Mouse (Mus musculus) liver, embryonic 12.5 days (tissue): Measurements from ENCODE around the gene Lgals3bp. TPM values are rescaled to one million over a fixed set of nuclear protein-coding genes. Genes with fewer than 3 reads are reported as not detected.

Experiments
- ATAC-seq: fragments of 200-750 bp; cut with Nextera tagmentation; 2 replicates; pipeline ENCODE4 v1.8.0; 2017; ENCODE audit warnings: moderate number of reproducible peaks, mild to moderate bottlenecking, moderate library complexity
- H3K27ac ChIP-seq: fragments of 300-500 bp; sonication (generic); 2 replicates; pipeline ENCODE4 v1.5.1; 2016; ENCODE audit warnings: mild to moderate bottlenecking
- H3K27me3 ChIP-seq: fragments of 300-500 bp; sonication (generic); replicated peaks from 2 replicates; pipeline ENCODE4 v1.6.1; 2016; ENCODE audit warnings: mild to moderate bottlenecking, moderate library complexity
- H3K36me3 ChIP-seq: fragments of 300-500 bp; sonication (generic); 2 replicates; pipeline ENCODE4 v1.6.1; 2016; ENCODE audit warnings: mild to moderate bottlenecking, moderate library complexity
- H3K4me1 ChIP-seq: fragments of 300-500 bp; sonication (generic); 2 replicates; pipeline ENCODE4 v1.6.1; 2016
- H3K4me2 ChIP-seq: fragments of 300-500 bp; sonication (generic); 2 replicates; pipeline ENCODE4 v1.6.1; 2016; ENCODE audit warnings: mild to moderate bottlenecking, moderate library complexity
- H3K4me3 ChIP-seq: fragments of 300-500 bp; sonication (generic); 2 replicates; pipeline ENCODE4 v1.5.1; 2016; ENCODE audit warnings: mild to moderate bottlenecking, moderate library complexity
- H3K9ac ChIP-seq: fragments of 300-500 bp; sonication (generic); 2 replicates; pipeline ENCODE4 v1.6.1; 2016; ENCODE audit warnings: mild to moderate bottlenecking, moderate library complexity
- H3K9me3 ChIP-seq: fragments of 300-500 bp; sonication (generic); replicated peaks from 2 replicates; pipeline ENCODE4 v1.6.1; 2016; ENCODE audit warnings: mild to moderate bottlenecking, moderate library complexity
- WGBS: fragments of 180-500 bp; shearing (Covaris S2); methylation state at CpG from one replicate; pipeline ENCODE4 v1.1.7; 2016; ENCODE audit not compliant: insufficient replicate concordance; 5-methylcytosine and 5-hydroxymethylcytosine counted together
- polyA plus RNA-seq: library from polyadenylated mRNA; unstranded; fragments of >200 nt; fragmentation: Nextera tagmentation; extraction: Ambion mirVana; gene quantifications from 2 replicates; pipeline ENCODE4 v1.2.1, GENCODE M21; 2016

Gene Lgals3bp
- 22.7 TPM in 2 replicates for polyA plus RNA-seq

DNA sequence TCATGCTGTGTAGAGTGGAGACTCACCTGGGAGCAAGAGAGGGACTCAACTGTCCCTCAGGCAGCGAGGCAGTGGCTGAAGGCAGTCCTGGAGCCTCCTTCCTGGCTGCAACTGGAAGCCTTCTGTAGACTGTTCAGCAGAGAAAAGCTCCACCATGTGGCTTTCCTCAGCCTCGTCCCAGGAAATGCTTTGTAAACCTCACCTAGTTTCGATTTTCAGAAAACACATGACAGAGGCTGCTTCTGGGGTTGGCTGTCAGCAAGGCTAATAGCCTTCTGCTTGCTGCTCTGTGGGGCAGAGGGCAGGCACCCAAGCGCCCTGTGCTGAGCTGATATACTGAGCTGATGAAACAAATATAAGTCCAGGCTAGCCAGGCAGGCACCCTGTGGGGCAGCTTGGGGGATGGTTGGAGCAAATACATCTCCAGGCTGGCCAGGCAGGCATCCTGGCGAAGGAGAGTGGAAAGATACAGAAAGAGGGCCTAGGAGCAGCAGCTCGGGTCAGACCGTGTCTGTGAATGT, at the start of gene Lgals3bp:
Gene Lgals3bp (minus strand): TSS at position 333 of the 521 bp plus-strand sequence.
- Histone ChIP-seq H3K27ac (peak within 1 kb of the TSS; percentile 74), H3K4me1 (peaks cover 34% of the 10 kb centered on the region), H3K4me3 (peak within 1 kb of the TSS; percentile 16; the same call in 1 of the 2 replicates), H3K36me3 (peaks cover 23% of the 10 kb centered on the region), H3K9ac (0 out of 2 replicates have a peak within 1 kb of the TSS, but pooled peaks have one; percentile 6), H3K27me3 (no peaks in the 10 kb centered on the region), H3K9me3 (no peaks in the 10 kb centered on the region), H3K4me2 (peak within 1 kb of the TSS; percentile 48)
- peak; percentile 53 for ATAC-seq
- 37% methylated on average over 7 of the region's 7 CpGs for WGBS

GRCm38 (mm10) chr11:118451211-118451610, 49.3 kb upstream of the Lgals3bp start:
- WGBS: 68% methylated on average over 6 of the region's 6 CpGs
- Histone ChIP-seq H3K36me3 (no peaks in the 10 kb centered on the region), H3K27me3 (peaks cover 9% of the 10 kb centered on the region; the same call in 1 of the 2 replicates), H3K4me3 (no peak overlapping the region), H3K9me3 (no peaks in the 10 kb centered on the region), H3K4me1 (no peaks in the 10 kb centered on the region), H3K9ac (no peak overlapping the region), H3K4me2 (no peak overlapping the region), H3K27ac (no peak overlapping the region)
- no peak for ATAC-seq

- Histone ChIP-seq H3K36me3 (no peaks in the 10 kb centered on the region), H3K9ac (no peak overlapping the region), H3K4me1 (no peaks in the 10 kb centered on the region), H3K27ac (no peak overlapping the region), H3K4me3 (no peak overlapping the region), H3K27me3 (peaks cover 17% of the 10 kb centered on the region), H3K9me3 (no peaks in the 10 kb centered on the region), H3K4me2 (no peak overlapping the region)
- WGBS: 78% methylated on average over 8 of the region's 8 CpGs
- no peak for ATAC-seq
These were observed 46.5 kb upstream of the Lgals3bp start for GRCm38 (mm10) chr11:118448385-118448784.

DNA sequence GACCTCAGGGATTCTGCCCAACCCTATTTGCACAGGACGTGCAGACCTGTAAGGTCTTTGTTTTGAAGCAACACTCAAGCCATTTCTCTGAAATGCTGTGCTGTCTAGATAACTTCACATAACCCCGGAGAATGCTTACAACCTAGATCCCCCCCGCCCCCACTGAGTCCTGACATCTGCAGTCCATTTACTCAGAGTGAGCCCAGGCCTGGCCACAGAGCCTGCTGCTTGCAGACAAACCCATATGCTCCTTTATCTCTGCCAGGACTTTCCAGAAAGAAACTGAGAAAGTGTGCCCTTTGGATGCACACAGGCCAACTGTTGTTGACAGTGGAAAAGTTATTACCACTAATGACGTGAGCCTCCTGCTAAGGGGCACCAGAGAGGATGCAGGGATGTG, 45.5 kb upstream of the Lgals3bp start:
- Histone ChIP-seq H3K9ac (no peak overlapping the region), H3K4me1 (0 out of 2 replicates have a peak, but pooled peaks cover 4% of the 10 kb centered on the region), H3K27ac (no peak overlapping the region), H3K4me2 (no peak overlapping the region), H3K36me3 (no peaks in the 10 kb centered on the region), H3K27me3 (peaks cover 18% of the 10 kb centered on the region), H3K4me3 (no peak overlapping the region), H3K9me3 (no peaks in the 10 kb centered on the region)
- ATAC-seq: no peak
- WGBS: 50% methylated on average over 4 of the region's 4 CpGs

- Histone ChIP-seq H3K36me3 (no peaks in the 10 kb centered on the region), H3K27ac (no peak overlapping the region), H3K4me2 (no peak overlapping the region), H3K27me3 (peaks cover 18% of the 10 kb centered on the region), H3K4me1 (0 out of 2 replicates have a peak, but pooled peaks cover 4% of the 10 kb centered on the region), H3K9me3 (no peaks in the 10 kb centered on the region), H3K4me3 (no peak overlapping the region), H3K9ac (no peak overlapping the region)
- 7% methylated on average over 3 of the region's 3 CpGs for WGBS
- peak; percentile 64; the same call in 1 of the 2 replicates for ATAC-seq
These were observed 44.0 kb upstream of the Lgals3bp start for GRCm38 (mm10) chr11:118445843-118446242.

DNA sequence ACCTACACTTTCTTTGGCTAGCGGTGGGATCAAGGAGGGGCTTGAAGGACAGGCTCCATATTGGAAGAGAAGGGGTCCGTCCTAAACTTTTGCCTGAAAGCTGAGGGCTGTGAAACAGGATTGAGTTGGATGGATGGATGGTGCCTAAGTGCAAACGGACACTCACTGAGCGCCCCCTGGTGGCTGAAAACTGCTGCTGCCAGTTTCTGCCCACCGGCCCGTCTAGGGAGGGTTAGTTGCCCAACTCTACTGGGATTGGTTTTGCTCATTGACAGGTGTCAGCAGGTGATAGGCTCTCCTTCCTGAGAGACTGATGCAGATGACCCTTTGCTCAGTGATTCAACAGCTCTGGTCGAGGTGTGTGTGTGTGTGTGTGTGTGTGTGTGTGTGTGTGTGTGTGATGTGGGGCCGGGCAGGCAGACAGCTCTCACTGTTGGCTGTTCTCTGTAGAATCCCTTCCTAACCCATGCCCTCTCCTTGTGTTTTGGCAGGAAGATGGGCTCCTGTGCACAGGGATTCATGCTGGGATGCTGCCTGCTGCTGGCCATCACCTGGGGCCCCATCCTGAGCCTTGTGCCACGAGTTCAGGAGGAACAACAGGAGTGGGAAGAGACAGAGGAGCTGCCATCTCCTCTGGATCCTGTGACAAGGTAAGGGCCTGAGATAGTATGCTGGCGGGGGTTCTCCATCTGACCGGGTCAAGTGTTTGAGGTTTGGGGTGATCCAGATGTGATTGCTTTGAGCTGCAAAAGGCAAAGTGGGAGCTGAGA, 41.5 kb upstream of the Lgals3bp start:
- H3K4me2 ChIP-seq: no peak overlapping the region
- WGBS: 26% methylated on average over 11 of the region's 11 CpGs
- peaks cover 18% of the 10 kb centered on the region for H3K27me3 ChIP-seq
- H3K4me3 ChIP-seq: no peak overlapping the region
- no peaks in the 10 kb centered on the region for H3K9me3 ChIP-seq
- peaks cover 12% of the 10 kb centered on the region; the same call in 1 of the 2 replicates for H3K4me1 ChIP-seq
- no peak overlapping the region for H3K9ac ChIP-seq
- H3K36me3 ChIP-seq: no peaks in the 10 kb centered on the region
- 0 out of 2 replicates have a peak, but pooled peaks have one; percentile 24 for ATAC-seq
- H3K27ac ChIP-seq: no peak overlapping the region

- Histone ChIP-seq H3K4me3 (no peak overlapping the region), H3K9ac (no peak overlapping the region), H3K4me2 (no peak overlapping the region), H3K27ac (no peak overlapping the region), H3K27me3 (peaks cover 18% of the 10 kb centered on the region), H3K4me1 (peaks cover 13% of the 10 kb centered on the region; the same call in 1 of the 2 replicates), H3K36me3 (no peaks in the 10 kb centered on the region), H3K9me3 (no peaks in the 10 kb centered on the region)
- WGBS: 68% methylated on average over 13 of the region's 13 CpGs
- no peak for ATAC-seq
These were observed 40.8 kb upstream of the Lgals3bp start for GRCm38 (mm10) chr11:118442691-118443090.

DNA sequence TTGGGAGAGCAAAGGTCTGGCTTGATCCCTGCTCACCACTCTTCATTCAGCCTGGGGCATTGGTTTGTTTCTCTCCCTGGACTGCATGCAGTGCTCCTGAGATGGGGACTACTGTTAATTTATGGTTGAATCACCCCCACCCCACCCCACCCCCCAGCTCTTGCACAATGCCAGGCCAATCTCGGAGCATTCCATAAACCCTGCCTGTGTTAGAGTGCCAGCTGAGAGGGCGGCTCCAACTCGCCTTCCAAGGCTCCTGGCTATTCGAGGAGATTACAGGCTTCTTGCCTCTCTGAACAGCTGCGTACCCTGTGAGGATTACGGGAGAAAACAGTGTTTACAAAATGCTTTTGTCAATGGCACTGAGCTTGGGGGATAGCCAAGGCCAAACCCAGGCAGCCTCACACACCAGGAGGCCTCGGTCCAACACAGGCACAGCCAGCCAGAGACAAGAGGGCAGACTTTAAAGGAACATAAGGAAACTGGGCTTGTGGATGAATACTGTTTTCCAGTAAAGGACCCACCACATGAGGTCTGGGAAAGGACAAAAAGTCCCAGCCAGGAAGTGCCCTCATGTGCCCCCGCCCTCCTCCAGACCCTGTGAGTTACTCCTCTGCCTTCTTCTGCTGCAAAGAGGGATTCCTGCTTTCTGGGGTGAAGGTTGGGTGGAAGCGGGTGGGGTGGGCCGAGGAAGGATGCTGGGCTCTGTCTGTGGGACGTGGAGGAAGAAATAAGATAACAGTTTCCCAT, 36.9 kb upstream of the Lgals3bp start:
- no peak overlapping the region for H3K4me3 ChIP-seq
- H3K27ac ChIP-seq: no peak overlapping the region
- no peak overlapping the region for H3K4me2 ChIP-seq
- H3K36me3 ChIP-seq: no peaks in the 10 kb centered on the region
- peaks cover 16% of the 10 kb centered on the region for H3K27me3 ChIP-seq
- no peaks in the 10 kb centered on the region for H3K9me3 ChIP-seq
- peaks cover 14% of the 10 kb centered on the region for H3K4me1 ChIP-seq
- ATAC-seq: no peak
- no peak overlapping the region for H3K9ac ChIP-seq
- 41% methylated on average over 11 of the region's 11 CpGs for WGBS

DNA sequence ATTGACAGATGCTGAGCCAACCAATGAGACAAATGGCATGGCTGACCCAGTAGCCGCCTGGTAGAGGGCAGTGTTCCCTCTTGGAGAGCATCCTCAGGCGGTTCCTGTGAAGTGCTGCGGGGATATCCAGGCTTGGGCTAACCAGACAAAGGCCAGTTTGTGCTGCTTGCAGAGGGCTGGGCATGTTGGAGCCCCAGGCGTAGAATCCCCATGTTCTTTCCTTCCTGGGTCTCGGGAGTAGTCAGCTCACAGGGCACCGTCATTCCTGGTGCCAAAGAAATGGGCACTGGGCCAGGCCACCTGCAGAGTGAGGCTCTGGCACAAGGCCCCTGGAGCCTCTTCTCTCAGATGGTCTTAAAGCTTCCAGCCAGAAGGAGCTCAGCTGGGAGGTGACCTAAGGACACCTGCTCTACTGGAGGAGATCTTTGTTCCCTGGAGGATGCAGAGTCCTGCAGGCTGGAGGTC, 34.6 kb upstream of the Lgals3bp start:
- ATAC-seq: no peak
- 40% methylated on average over 6 of the region's 6 CpGs for WGBS
- H3K27me3 ChIP-seq: peaks cover 19% of the 10 kb centered on the region

GRCm38 (mm10) chr11:118434093-118434492, 32.2 kb upstream of the Lgals3bp start:
- Histone ChIP-seq H3K27ac (no peak overlapping the region), H3K4me3 (no peak overlapping the region), H3K27me3 (peaks cover 23% of the 10 kb centered on the region), H3K4me2 (peak overlapping the region; percentile 37), H3K36me3 (no peaks in the 10 kb centered on the region), H3K9me3 (no peaks in the 10 kb centered on the region), H3K4me1 (peaks cover 20% of the 10 kb centered on the region), H3K9ac (no peak overlapping the region)
- no peak for ATAC-seq
- WGBS: 22% methylated on average over 13 of the region's 13 CpGs

More for the DNA sequence above, 34.6 kb upstream of the Lgals3bp start:
- H3K9ac ChIP-seq: no peak overlapping the region
- no peaks in the 10 kb centered on the region for H3K9me3 ChIP-seq
- no peak overlapping the region for H3K27ac ChIP-seq
- H3K4me1 ChIP-seq: peaks cover 17% of the 10 kb centered on the region
- no peaks in the 10 kb centered on the region for H3K36me3 ChIP-seq
- no peak overlapping the region for H3K4me2 ChIP-seq
- no peak overlapping the region for H3K4me3 ChIP-seq

GRCm38 (mm10) chr11:118433398-118433868, 31.5 kb upstream of the Lgals3bp start:
- peaks cover 30% of the 10 kb centered on the region for H3K27me3 ChIP-seq
- peaks cover 16% of the 10 kb centered on the region for H3K4me1 ChIP-seq
- H3K27ac ChIP-seq: no peak overlapping the region
- no peaks in the 10 kb centered on the region for H3K9me3 ChIP-seq
- no peak overlapping the region for H3K4me3 ChIP-seq
- no peaks in the 10 kb centered on the region for H3K36me3 ChIP-seq
- 55% methylated on average over 10 of the region's 10 CpGs for WGBS
- ATAC-seq: no peak
- peak overlapping the region; percentile 37 for H3K4me2 ChIP-seq
- no peak overlapping the region for H3K9ac ChIP-seq
